Comparison of ENCODE assay signal across 10 mouse cellular contexts in the genomic region with DNA sequence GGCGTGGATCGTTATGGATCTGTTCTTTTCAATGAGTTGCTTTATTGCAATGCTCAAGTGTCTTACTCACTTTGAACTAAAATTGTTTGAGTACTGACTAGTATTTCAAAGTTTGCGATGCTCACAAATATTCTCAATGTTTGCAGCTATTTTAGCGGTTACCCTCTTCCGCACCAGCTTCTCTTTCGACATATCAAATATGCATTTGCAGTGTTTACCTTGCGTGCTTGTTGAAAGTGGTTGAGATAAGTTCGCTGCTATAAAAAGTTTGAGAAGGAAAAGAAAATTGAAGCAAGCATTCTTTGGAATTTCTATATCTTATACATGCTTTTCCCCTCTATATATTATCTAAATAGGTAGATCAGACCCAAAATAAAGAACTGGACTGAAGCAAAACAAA.
DNase-seq lines count a peak whose midpoint lies in the region; ATAC-seq and TF ChIP-seq lines count a peak whose summit lies in the region.
"Had no signal": no experiment of that assay in that cellular context is flagged by ENCODE, and none has a peak within 500 bp of the region (broad histone marks: within the 10 kb centered on the region; RNA-seq: fewer than 3 reads in every experiment).

No protein-coding gene starts in this region.

- no peaks in the 10 kb centered on the region for H3K36me3 ChIP-seq in lung, embryonic 14.5 days (ENCODE audit: insufficient read depth)
- no peaks in the 10 kb centered on the region for H3K36me3 ChIP-seq in forebrain, embryonic 15.5 days
- no peaks in the 10 kb centered on the region for H3K36me3 ChIP-seq in limb, embryonic 10.5 days

- peak overlapping the region; percentile 59 for H3K4me2 ChIP-seq in lung, embryonic 14.5 days
- H3K4me2 ChIP-seq in forebrain, embryonic 15.5 days (replicated peaks): peak overlapping the region; percentile 77

- no peaks in the 10 kb centered on the region for H3K9me3 ChIP-seq in lung, embryonic 14.5 days (ENCODE audit: low read depth, low read length)
- no peaks in the 10 kb centered on the region for H3K9me3 ChIP-seq in forebrain, embryonic 15.5 days
- H3K9me3 ChIP-seq in limb, embryonic 10.5 days (replicated peaks): no peaks in the 10 kb centered on the region

- DNase-seq in lung, embryonic 14.5 days: peak; percentile 4
- no peak for DNase-seq in lung, adult 2 months
- DNase-seq in limb, embryonic 10.5 days (ENCODE audit: low spot score): no peak
- no peak for DNase-seq in urinary bladder, adult 18-20 months (ENCODE audit: low spot score in 2 of 2)
- no peak for DNase-seq in MN1 (ENCODE audit: low spot score)
- DNase-seq: gastrocnemius, postnatal 14 days; thymus, postnatal 36 days had no signal

- 40% methylated on average over 8 of the region's 8 CpGs for WGBS in lung, embryonic 14.5 days
- 58% methylated on average over 8 of the region's 8 CpGs for WGBS in lung, adult 2 months
- WGBS in forebrain, embryonic 15.5 days: 63% methylated on average over 8 of the region's 8 CpGs
- 85% methylated on average over 8 of the region's 8 CpGs for WGBS in limb, embryonic 10.5 days
- WGBS in olfactory bulb, adult 2 months: 60% methylated on average over 8 of the region's 8 CpGs

- TF ChIP-seq CTCF in lung, embryonic 14.5 days (IDR thresholded peaks at IDR 0.05; ENCODE audit: low read depth): no peak
- no peak for TF ChIP-seq CTCF in lung, adult 2 months (IDR thresholded peaks at IDR 0.05; ENCODE audit: insufficient read depth, low read length)
- no peak for TF ChIP-seq CTCF in olfactory bulb, adult 2 months (IDR thresholded peaks at IDR 0.05; ENCODE audit: insufficient read depth, low read depth, low read length)

- no peak overlapping the region for H3K4me3 ChIP-seq in lung, embryonic 14.5 days (ENCODE audit: low read depth, low read length)
- no peak overlapping the region for H3K4me3 ChIP-seq in lung, adult 2 months (replicated peaks; ENCODE audit: extremely low read depth, low read depth, low read length)
- peak overlapping the region; percentile 36 for H3K4me3 ChIP-seq in forebrain, embryonic 15.5 days
- peak overlapping the region; percentile 42; the same call in 1 of the 2 replicates for H3K4me3 ChIP-seq in limb, embryonic 10.5 days
- 0 out of 2 replicates have a peak overlapping the region, but pooled peaks have one; percentile 38 for H3K4me3 ChIP-seq in olfactory bulb, adult 2 months (ENCODE audit: insufficient read depth, low read depth, low read length)

- no peaks in the 10 kb centered on the region for H3K27me3 ChIP-seq in lung, embryonic 14.5 days (ENCODE audit: insufficient read depth, low read length)
- H3K27me3 ChIP-seq in forebrain, embryonic 15.5 days: no peaks in the 10 kb centered on the region
- no peaks in the 10 kb centered on the region for H3K27me3 ChIP-seq in limb, embryonic 10.5 days (ENCODE audit: low read depth, poor library complexity, severe bottlenecking)

- no peak for TF ChIP-seq POLR2A in lung, adult 2 months (IDR thresholded peaks at IDR 0.05; ENCODE audit: borderline replicate concordance, extremely low read depth, low read depth, low read length)
- no peak for TF ChIP-seq POLR2A in olfactory bulb, adult 2 months (IDR thresholded peaks at IDR 0.05; ENCODE audit: insufficient read depth, low read depth, low read length)

- no peak overlapping the region for H3K27ac ChIP-seq in lung, embryonic 14.5 days (ENCODE audit: low read depth)
- no peak overlapping the region for H3K27ac ChIP-seq in forebrain, embryonic 15.5 days (replicated peaks)
- H3K27ac ChIP-seq in limb, embryonic 10.5 days: no peak overlapping the region
- H3K27ac ChIP-seq in olfactory bulb, adult 2 months (ENCODE audit: insufficient read depth, low read depth, low read length): no peak overlapping the region
- H3K27ac ChIP-seq: macrophage had no signal

- H3K9ac ChIP-seq in lung, embryonic 14.5 days: no peak overlapping the region
- H3K9ac ChIP-seq in forebrain, embryonic 15.5 days (replicated peaks): 0 out of 2 replicates have a peak overlapping the region, but pooled peaks have one; percentile 29

- H3K4me1 ChIP-seq in lung, embryonic 14.5 days (ENCODE audit: insufficient read depth): no peaks in the 10 kb centered on the region
- H3K4me1 ChIP-seq in lung, adult 2 months (ENCODE audit: control insufficient read depth, insufficient read depth, low read length): no peaks in the 10 kb centered on the region
- H3K4me1 ChIP-seq in forebrain, embryonic 15.5 days: peaks cover 7% of the 10 kb centered on the region; the same call in 1 of the 2 replicates
- peaks cover 9% of the 10 kb centered on the region for H3K4me1 ChIP-seq in limb, embryonic 10.5 days
- peaks cover 3% of the 10 kb centered on the region for H3K4me1 ChIP-seq in olfactory bulb, adult 2 months (ENCODE audit: control insufficient read depth, insufficient read depth, low read length)

- ATAC-seq in lung, embryonic 14.5 days (ENCODE audit: insufficient read depth): no peak; the same call in 1 of the 2 replicates
- ATAC-seq in forebrain, embryonic 15.5 days (replicated peaks): no peak

Comparison
In these comparisons a context has a peak if more than half of its experiments do, and no peak if none do; other contexts are left out.
1. H3K4me3 ChIP-seq: peak in forebrain, embryonic 15.5 days (single experiment), limb, embryonic 10.5 days (single experiment) and olfactory bulb, adult 2 months (single experiment); none in lung, embryonic 14.5 days (single experiment) and lung, adult 2 months (single experiment).